ENCODE assay signal across 12 mouse cellular contexts in the genomic region with DNA sequence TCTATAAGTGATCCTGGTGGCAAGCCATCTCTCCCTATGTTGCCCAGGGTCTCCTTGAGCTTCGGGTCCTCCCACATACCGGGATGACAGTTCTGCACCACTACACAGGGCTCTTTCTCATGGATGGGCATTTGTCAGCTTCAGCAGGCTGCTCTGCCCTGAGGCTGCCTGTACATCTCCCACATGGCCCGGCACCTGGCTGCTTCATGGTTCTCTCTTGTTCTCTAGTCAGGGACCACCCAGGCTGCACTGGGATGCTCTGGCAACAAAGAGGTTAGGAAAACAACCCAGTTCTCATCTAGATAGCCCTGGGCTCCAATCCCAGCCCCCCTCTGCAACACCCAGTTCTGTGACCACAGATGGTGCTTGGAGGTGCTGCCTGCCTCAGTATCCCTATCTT.
DNase-seq lines count a peak whose midpoint lies in the region; ATAC-seq and TF ChIP-seq lines count a peak whose summit lies in the region.
"Had no signal": no experiment of that assay in that cellular context is flagged by ENCODE, and none has a peak within 500 bp of the region (broad histone marks: within the 10 kb centered on the region; RNA-seq: fewer than 3 reads in every experiment).

No protein-coding gene starts in this region.

- H3K27ac ChIP-seq in kidney, embryonic 14.5 days (ENCODE audit: low read depth, low read length) = peak overlapping the region; percentile 74; the same call in 1 of the 2 replicates
- no peak overlapping the region for H3K27ac ChIP-seq in kidney, adult 2 months (ENCODE audit: insufficient read depth, low read depth, low read length)
- peak overlapping the region; percentile 83; the same call in 1 of the 2 replicates for H3K27ac ChIP-seq in embryonic facial prominence, embryonic 15.5 days (replicated peaks)
- H3K27ac ChIP-seq in limb, embryonic 10.5 days = peak overlapping the region; percentile 82
- H3K27ac ChIP-seq in neural tube, embryonic 12.5 days = peak overlapping the region; percentile 69; the same call in 1 of the 2 replicates
- H3K27ac ChIP-seq: liver, embryonic 13.5 days had no signal

- ATAC-seq in kidney, embryonic 14.5 days (ENCODE audit: low FRiP score, low TSS enrichment) = peak; percentile 89
- no peak for ATAC-seq in embryonic facial prominence, embryonic 15.5 days (ENCODE audit: insufficient number of reproducible peaks, low FRiP score, low TSS enrichment, low read depth)
- ATAC-seq in neural tube, embryonic 12.5 days (ENCODE audit: low FRiP score, low read depth) = peak; percentile 81
- ATAC-seq in frontal cortex, adult (ENCODE audit: low TSS enrichment) = no peak
- ATAC-seq: inflammation-experienced regulatory T-cells, adult 6 months had no signal

- 25% methylated on average over 3 of the region's 3 CpGs for WGBS in kidney, embryonic 14.5 days
- 69% methylated on average over 3 of the region's 3 CpGs for WGBS in kidney, adult 2 months
- WGBS in embryonic facial prominence, embryonic 15.5 days = 23% methylated on average over 3 of the region's 3 CpGs
- 57% methylated on average over 3 of the region's 3 CpGs for WGBS in limb, embryonic 10.5 days
- 35% methylated on average over 3 of the region's 3 CpGs for WGBS in neural tube, embryonic 12.5 days

- H3K9me3 ChIP-seq in kidney, embryonic 14.5 days (ENCODE audit: control insufficient read depth, low read length) = no peaks in the 10 kb centered on the region
- H3K9me3 ChIP-seq in embryonic facial prominence, embryonic 15.5 days (replicated peaks) = no peaks in the 10 kb centered on the region
- H3K9me3 ChIP-seq in limb, embryonic 10.5 days (replicated peaks) = no peaks in the 10 kb centered on the region
- no peaks in the 10 kb centered on the region for H3K9me3 ChIP-seq in neural tube, embryonic 12.5 days
- H3K9me3 ChIP-seq: liver, embryonic 13.5 days had no signal

- H3K4me3 ChIP-seq in kidney, embryonic 14.5 days (ENCODE audit: low read length) = no peak overlapping the region
- no peak overlapping the region for H3K4me3 ChIP-seq in kidney, adult 2 months (ENCODE audit: insufficient read depth, low read depth, low read length)
- no peak overlapping the region for H3K4me3 ChIP-seq in embryonic facial prominence, embryonic 15.5 days (replicated peaks)
- H3K4me3 ChIP-seq in limb, embryonic 10.5 days = 0 out of 2 replicates have a peak overlapping the region, but pooled peaks have one; percentile 7
- no peak overlapping the region for H3K4me3 ChIP-seq in neural tube, embryonic 12.5 days
- H3K4me3 ChIP-seq: liver, embryonic 13.5 days had no signal

- TF ChIP-seq CTCF in kidney, adult 2 months (conservative IDR thresholded peaks at IDR 0.05; ENCODE audit: insufficient read depth, insufficient read length, low read depth, low read length) = no peak

- TF ChIP-seq POLR2A in kidney, adult 2 months (IDR thresholded peaks at IDR 0.05; ENCODE audit: low read depth, low read length) = no peak

- peaks cover 31% of the 10 kb centered on the region for H3K4me1 ChIP-seq in kidney, embryonic 14.5 days (ENCODE audit: control insufficient read depth, insufficient read depth, low read length)
- H3K4me1 ChIP-seq in kidney, adult 2 months (ENCODE audit: control insufficient read depth, insufficient read depth, low read length) = peaks cover 5% of the 10 kb centered on the region; the same call in 1 of the 2 replicates
- peaks cover 61% of the 10 kb centered on the region for H3K4me1 ChIP-seq in embryonic facial prominence, embryonic 15.5 days
- peaks cover 57% of the 10 kb centered on the region for H3K4me1 ChIP-seq in limb, embryonic 10.5 days
- peaks cover 46% of the 10 kb centered on the region for H3K4me1 ChIP-seq in neural tube, embryonic 12.5 days

- no peaks in the 10 kb centered on the region for H3K27me3 ChIP-seq in kidney, embryonic 14.5 days (ENCODE audit: control insufficient read depth, insufficient read depth, low read length)
- H3K27me3 ChIP-seq in kidney, adult 2 months (replicated peaks; ENCODE audit: control insufficient read depth, insufficient read depth, low read length) = no peaks in the 10 kb centered on the region
- H3K27me3 ChIP-seq in embryonic facial prominence, embryonic 15.5 days = no peaks in the 10 kb centered on the region
- H3K27me3 ChIP-seq in limb, embryonic 10.5 days (ENCODE audit: low read depth, poor library complexity, severe bottlenecking) = no peaks in the 10 kb centered on the region
- H3K27me3 ChIP-seq in neural tube, embryonic 12.5 days (replicated peaks) = no peaks in the 10 kb centered on the region
- H3K27me3 ChIP-seq: liver, embryonic 13.5 days had no signal

- peaks cover 43% of the 10 kb centered on the region for H3K36me3 ChIP-seq in kidney, embryonic 14.5 days (ENCODE audit: control insufficient read depth, insufficient read depth, low read length)
- H3K36me3 ChIP-seq in kidney, adult 2 months (ENCODE audit: control insufficient read depth, insufficient read depth, low read length) = no peaks in the 10 kb centered on the region
- peaks cover 53% of the 10 kb centered on the region for H3K36me3 ChIP-seq in embryonic facial prominence, embryonic 15.5 days
- peaks cover 90% of the 10 kb centered on the region for H3K36me3 ChIP-seq in limb, embryonic 10.5 days
- H3K36me3 ChIP-seq in neural tube, embryonic 12.5 days = peaks cover 54% of the 10 kb centered on the region

- no peak overlapping the region for H3K9ac ChIP-seq in kidney, embryonic 14.5 days (ENCODE audit: low read depth, low read length)
- no peak overlapping the region for H3K9ac ChIP-seq in embryonic facial prominence, embryonic 15.5 days
- H3K9ac ChIP-seq in neural tube, embryonic 12.5 days = no peak overlapping the region
- H3K9ac ChIP-seq: liver, embryonic 13.5 days had no signal

- no peak for DNase-seq in kidney, adult 2 months
- peak; percentile 58 for DNase-seq in limb, embryonic 10.5 days (ENCODE audit: low spot score)
- DNase-seq in ovary, postnatal 14 days (ENCODE audit: low spot score) = no peak
- no peak for DNase-seq in lung, postnatal 25 days (ENCODE audit: low spot score)
- DNase-seq: B cell, adult 2 months; liver, embryonic 13.5 days; thymus, adult 18-20 months had no signal

- no peak overlapping the region for H3K4me2 ChIP-seq in kidney, embryonic 14.5 days (replicated peaks; ENCODE audit: low read depth, low read length)
- H3K4me2 ChIP-seq in embryonic facial prominence, embryonic 15.5 days (replicated peaks) = no peak overlapping the region
- peak overlapping the region; percentile 25 for H3K4me2 ChIP-seq in neural tube, embryonic 12.5 days (replicated peaks)
- H3K4me2 ChIP-seq: liver, embryonic 13.5 days had no signal

Comparison
In these comparisons a context has a peak if more than half of its experiments do, and no peak if none do; other contexts are left out.
1. ATAC-seq: peak in kidney, embryonic 14.5 days (single experiment) and neural tube, embryonic 12.5 days (single experiment); none in embryonic facial prominence, embryonic 15.5 days (single experiment) and frontal cortex, adult (single experiment).